Mouse (Mus musculus): ENCODE results near the gene Trpt1. TPM values are rescaled to one million over a fixed set of nuclear protein-coding genes. Genes with fewer than 3 reads are reported as not detected.
A peak's percentile ranks its signal among the peaks of the same experiment; 100 is the strongest.

Trpt1 gene
- polyA plus RNA-seq, 2 experiments = 12.0 to 15.1 TPM

- Histone ChIP-seq H3K36me3 (ENCODE audit: control insufficient read depth, insufficient read depth, low read length) (peaks cover 33% of the 10 kb centered on the region), H3K9me3 (ENCODE audit: control insufficient read depth, low read length) (no peaks in the 10 kb centered on the region), H3K4me1 (ENCODE audit: control insufficient read depth, insufficient read depth, low read length) (peaks cover 21% of the 10 kb centered on the region), H3K4me2 (replicated peaks; ENCODE audit: low read depth, low read length, severe bottlenecking) (peak overlapping the region; percentile 68), H3K4me3 (replicated peaks; ENCODE audit: low read length) (peak overlapping the region; percentile 69), H3K27ac (replicated peaks; ENCODE audit: low read depth, low read length) (peak overlapping the region; percentile 52), H3K9ac (ENCODE audit: low read depth, low read length, severe bottlenecking) (peak overlapping the region; percentile 55), H3K27me3 (ENCODE audit: control insufficient read depth, insufficient read depth, low read length) (no peaks in the 10 kb centered on the region)
- WGBS = 11% methylated on average over 11 of the region's 11 CpGs
- no peak for ATAC-seq (ENCODE audit: low FRiP score, low read depth)
- no peak for TF ChIP-seq POLR2A (IDR thresholded peaks at IDR 0.05; ENCODE audit: borderline replicate concordance, extremely low read depth, insufficient read depth, insufficient read length)
- DNase-seq (ENCODE audit: low spot score) = no peak
Observed at GRCm38 (mm10) chr19:6979001-6979479, 16.9 kb upstream of the Trpt1 start.

- peak; percentile 90 for ATAC-seq (ENCODE audit: low FRiP score, low read depth)
- H3K27ac ChIP-seq (replicated peaks; ENCODE audit: low read depth, low read length) = peak overlapping the region; percentile 91
- no peaks in the 10 kb centered on the region for H3K9me3 ChIP-seq (ENCODE audit: control insufficient read depth, low read length)
- H3K36me3 ChIP-seq (ENCODE audit: control insufficient read depth, insufficient read depth, low read length) = peaks cover 38% of the 10 kb centered on the region
- H3K27me3 ChIP-seq (ENCODE audit: control insufficient read depth, insufficient read depth, low read length) = no peaks in the 10 kb centered on the region
- peak overlapping the region; percentile 68 for H3K4me2 ChIP-seq (replicated peaks; ENCODE audit: low read depth, low read length, severe bottlenecking)
- peak overlapping the region; percentile 79 for H3K9ac ChIP-seq (ENCODE audit: low read depth, low read length, severe bottlenecking)
- TF ChIP-seq POLR2A (IDR thresholded peaks at IDR 0.05; ENCODE audit: borderline replicate concordance, extremely low read depth, insufficient read depth, insufficient read length) = peak; percentile 71; the same call in 1 of the 2 replicates
- H3K4me1 ChIP-seq (ENCODE audit: control insufficient read depth, insufficient read depth, low read length) = peaks cover 21% of the 10 kb centered on the region
- H3K4me3 ChIP-seq (replicated peaks; ENCODE audit: low read length) = peak overlapping the region; percentile 69
- peak; percentile 100 for DNase-seq (ENCODE audit: low spot score)
- under 1% methylated on average over 48 of the region's 59 CpGs for WGBS
Observed at GRCm38 (mm10) chr19:6979486-6980380, 16.2 kb upstream of the Trpt1 start.

- Histone ChIP-seq H3K4me1 (ENCODE audit: control insufficient read depth, insufficient read depth, low read length) (peaks cover 21% of the 10 kb centered on the region), H3K9ac (ENCODE audit: low read depth, low read length, severe bottlenecking) (peak within 1 kb of the TSS; percentile 79), H3K4me3 (replicated peaks; ENCODE audit: low read length) (peak within 1 kb of the TSS; percentile 69), H3K27me3 (ENCODE audit: control insufficient read depth, insufficient read depth, low read length) (no peaks in the 10 kb centered on the region), H3K9me3 (ENCODE audit: control insufficient read depth, low read length) (no peaks in the 10 kb centered on the region), H3K36me3 (ENCODE audit: control insufficient read depth, insufficient read depth, low read length) (peaks cover 45% of the 10 kb centered on the region), H3K27ac (replicated peaks; ENCODE audit: low read depth, low read length) (peak within 1 kb of the TSS; percentile 91), H3K4me2 (replicated peaks; ENCODE audit: low read depth, low read length, severe bottlenecking) (peak within 1 kb of the TSS; percentile 68)
- WGBS = 2% methylated on average over 38 of the region's 38 CpGs
- peak; percentile 13; the same call in 1 of the 2 replicates for TF ChIP-seq POLR2A (IDR thresholded peaks at IDR 0.05; ENCODE audit: borderline replicate concordance, extremely low read depth, insufficient read depth, insufficient read length)
- DNase-seq (ENCODE audit: low spot score) (peak; percentile 99), ATAC-seq (ENCODE audit: low FRiP score, low read depth) (peak; percentile 89)
Observed at GRCm38 (mm10) chr19:6980381-6981093, 15.4 kb upstream of the Trpt1 start, which contains the start of gene Fkbp2. Fkbp2 (minus strand) TSS chr19:6980501.

GRCm38 (mm10) chr19:6981465-6981864 lies 14.5 kb upstream of the Trpt1 start:
- TF ChIP-seq POLR2A (IDR thresholded peaks at IDR 0.05; ENCODE audit: borderline replicate concordance, extremely low read depth, insufficient read depth, insufficient read length) = no peak
- Histone ChIP-seq H3K27ac (replicated peaks; ENCODE audit: low read depth, low read length) (no peak overlapping the region), H3K4me1 (ENCODE audit: control insufficient read depth, insufficient read depth, low read length) (peaks cover 25% of the 10 kb centered on the region), H3K36me3 (ENCODE audit: control insufficient read depth, insufficient read depth, low read length) (peaks cover 45% of the 10 kb centered on the region), H3K4me3 (replicated peaks; ENCODE audit: low read length) (no peak overlapping the region), H3K27me3 (ENCODE audit: control insufficient read depth, insufficient read depth, low read length) (no peaks in the 10 kb centered on the region), H3K9me3 (ENCODE audit: control insufficient read depth, low read length) (no peaks in the 10 kb centered on the region), H3K9ac (ENCODE audit: low read depth, low read length, severe bottlenecking) (no peak overlapping the region), H3K4me2 (replicated peaks; ENCODE audit: low read depth, low read length, severe bottlenecking) (peak overlapping the region; percentile 68; the same call in 1 of the 2 replicates)
- 91% methylated on average over 4 of the region's 4 CpGs for WGBS
- ATAC-seq (ENCODE audit: low FRiP score, low read depth) (no peak), DNase-seq (ENCODE audit: low spot score) (no peak)

DNA sequence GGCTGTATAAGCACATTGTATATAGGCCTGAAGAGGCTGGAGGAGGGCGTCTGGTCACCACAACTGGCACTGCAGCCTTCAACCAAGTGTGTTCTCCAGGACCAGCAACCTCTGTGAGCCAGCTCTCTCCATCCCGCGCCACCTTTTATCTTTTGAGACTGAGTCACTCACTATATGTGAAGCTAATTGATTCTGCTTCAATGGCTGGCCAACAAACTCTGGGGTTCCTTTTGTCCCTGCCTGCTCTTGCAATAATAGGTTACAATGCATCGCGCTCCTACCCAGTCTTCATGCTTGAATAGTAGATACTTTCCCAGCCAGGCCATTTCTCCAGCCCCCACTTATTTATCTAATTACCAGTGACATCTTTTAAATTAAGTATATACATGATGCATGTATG lies 12.3 kb upstream of the Trpt1 start:
- Histone ChIP-seq H3K27ac (replicated peaks; ENCODE audit: low read depth, low read length) (no peak overlapping the region), H3K9ac (ENCODE audit: low read depth, low read length, severe bottlenecking) (no peak overlapping the region), H3K27me3 (ENCODE audit: control insufficient read depth, insufficient read depth, low read length) (no peaks in the 10 kb centered on the region), H3K9me3 (ENCODE audit: control insufficient read depth, low read length) (no peaks in the 10 kb centered on the region), H3K4me2 (replicated peaks; ENCODE audit: low read depth, low read length, severe bottlenecking) (no peak overlapping the region), H3K4me3 (replicated peaks; ENCODE audit: low read length) (no peak overlapping the region), H3K4me1 (ENCODE audit: control insufficient read depth, insufficient read depth, low read length) (peaks cover 24% of the 10 kb centered on the region), H3K36me3 (ENCODE audit: control insufficient read depth, insufficient read depth, low read length) (peaks cover 31% of the 10 kb centered on the region)
- ATAC-seq (ENCODE audit: low FRiP score, low read depth) (no peak), DNase-seq (ENCODE audit: low spot score) (no peak)
- WGBS = 99% methylated on average over 5 of the region's 5 CpGs
- TF ChIP-seq POLR2A (IDR thresholded peaks at IDR 0.05; ENCODE audit: borderline replicate concordance, extremely low read depth, insufficient read depth, insufficient read length) = no peak

Measured in limb, embryonic 14.5 days (tissue).